Mouse (Mus musculus): Measurements from ENCODE around the gene Eef2. TPM values are rescaled to one million over a fixed set of nuclear protein-coding genes. Genes with fewer than 3 reads are reported as not detected.
"Not testable (repeated sequence)": the region's sequence is repeated elsewhere in the genome, so short reads cannot be mapped to it uniquely, and the experiment has no call there.

The Eef2 gene
- total RNA-seq, 1 experiment from 2014 or later = 1,126 TPM

DNA sequence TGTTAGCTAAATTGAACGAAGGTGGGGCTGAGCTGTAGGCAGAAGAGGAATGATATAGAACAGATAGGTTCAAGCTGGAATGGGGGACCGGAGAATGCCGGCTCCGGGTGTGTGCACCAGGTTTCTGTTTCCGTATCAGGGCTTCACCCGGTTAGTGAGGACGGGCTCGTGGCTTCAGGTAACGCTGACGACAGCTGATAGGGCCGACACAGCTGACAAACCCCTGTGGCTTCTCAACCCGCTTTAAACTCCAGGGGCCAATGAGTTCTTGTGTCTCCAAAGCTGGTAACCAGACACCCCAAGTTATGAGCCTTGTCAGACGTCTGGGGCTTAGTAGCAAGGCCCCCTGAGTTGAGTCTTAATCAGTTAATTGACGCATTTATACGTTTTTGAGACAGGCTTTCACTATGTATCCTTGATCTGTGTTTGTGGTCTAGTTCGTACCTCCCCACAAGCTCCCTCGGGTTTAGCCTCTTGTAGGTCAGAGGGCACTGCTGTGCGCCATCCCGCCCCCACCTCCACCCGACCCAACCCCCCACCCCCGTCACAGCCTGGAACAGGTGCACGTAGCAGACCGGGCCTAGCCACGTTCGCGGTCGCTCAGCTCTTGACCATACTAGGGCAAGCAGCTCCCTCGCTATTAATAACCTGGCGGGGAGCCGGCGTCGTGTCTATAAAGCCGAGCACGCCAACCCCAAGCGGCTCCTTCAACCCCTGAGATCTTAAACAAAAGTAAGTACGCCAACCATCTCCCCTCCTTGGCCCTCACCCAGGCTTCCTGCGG lies 17.8 kb downstream of the Eef2 start:
- peak; percentile 34 for ATAC-seq (ENCODE audit: extremely low read depth, insufficient number of reproducible peaks, low FRiP score, poor library complexity, severe bottlenecking)

DNA sequence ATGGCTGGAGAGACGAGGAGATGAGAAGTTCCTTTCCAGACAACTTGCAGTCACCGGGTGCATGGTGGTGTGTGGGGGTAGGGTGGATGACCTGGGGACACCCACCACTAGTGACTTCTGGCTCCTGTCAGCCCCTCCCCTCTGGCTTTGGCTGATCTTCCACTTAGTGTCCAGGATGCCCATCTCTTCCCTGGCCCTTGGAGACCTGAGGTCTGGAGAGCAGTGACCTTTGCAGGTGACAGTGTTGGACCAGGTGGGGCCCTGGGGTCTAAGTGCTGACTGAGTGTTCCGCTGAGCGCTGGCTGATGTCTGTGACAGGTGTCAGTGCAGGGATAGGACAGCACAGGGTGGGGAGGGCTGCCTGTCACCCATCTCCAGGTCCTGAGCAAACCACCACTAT lies 18.9 kb downstream of the Eef2 start:
- ATAC-seq (ENCODE audit: extremely low read depth, insufficient number of reproducible peaks, low FRiP score, poor library complexity, severe bottlenecking) = no peak

DNA sequence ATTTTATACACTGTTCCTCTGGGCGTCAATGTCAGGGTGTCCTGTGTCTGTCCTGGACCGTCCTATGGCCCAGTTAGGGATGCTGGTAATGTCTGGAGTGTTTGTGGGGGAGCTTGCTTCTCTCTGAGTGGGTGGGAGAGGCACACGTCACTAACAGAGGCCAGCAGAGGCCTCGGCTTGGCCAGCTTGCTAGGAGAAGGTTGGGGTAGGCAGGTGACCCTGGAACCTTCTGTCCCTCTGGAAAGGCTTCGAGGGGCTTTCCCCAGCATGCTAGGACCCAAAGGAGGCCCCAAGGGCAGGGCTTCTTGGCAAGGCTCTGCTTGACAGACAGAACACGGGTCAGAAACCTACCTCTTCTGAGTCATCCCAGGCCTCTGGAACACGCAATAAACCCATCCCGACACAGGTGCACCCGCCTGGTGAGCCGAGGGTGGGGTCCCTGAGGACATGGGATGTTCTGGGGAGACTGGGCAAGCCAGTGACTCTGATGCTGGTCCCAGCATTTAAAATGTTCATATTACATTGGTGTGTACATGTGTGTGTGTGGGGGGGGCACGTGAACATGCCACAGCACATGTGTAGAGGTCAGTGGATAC lies 20.1 kb downstream of the Eef2 start:
- ATAC-seq (ENCODE audit: extremely low read depth, insufficient number of reproducible peaks, low FRiP score, poor library complexity, severe bottlenecking) = no peak

DNA sequence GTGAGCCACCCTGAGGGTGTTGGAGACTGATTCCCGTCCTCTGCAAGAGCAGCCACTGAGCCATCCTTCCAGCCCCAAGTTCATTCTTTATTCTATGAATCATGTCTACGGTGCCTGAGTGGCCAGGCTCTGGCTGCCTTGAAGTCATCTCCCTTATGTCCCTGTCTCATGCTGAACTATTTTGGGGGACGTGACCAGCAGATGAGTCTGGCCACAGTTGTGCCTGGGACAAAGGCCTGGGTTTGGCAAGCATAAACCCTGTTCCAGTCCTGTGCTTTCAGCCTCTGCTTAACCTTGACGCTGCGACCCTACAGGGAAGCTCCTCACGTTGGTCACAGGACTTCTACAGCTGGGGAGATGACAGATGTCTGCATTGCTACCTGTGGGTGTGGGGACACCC lies 20.9 kb downstream of the Eef2 start:
- no peak for ATAC-seq (ENCODE audit: extremely low read depth, insufficient number of reproducible peaks, low FRiP score, poor library complexity, severe bottlenecking)

DNA sequence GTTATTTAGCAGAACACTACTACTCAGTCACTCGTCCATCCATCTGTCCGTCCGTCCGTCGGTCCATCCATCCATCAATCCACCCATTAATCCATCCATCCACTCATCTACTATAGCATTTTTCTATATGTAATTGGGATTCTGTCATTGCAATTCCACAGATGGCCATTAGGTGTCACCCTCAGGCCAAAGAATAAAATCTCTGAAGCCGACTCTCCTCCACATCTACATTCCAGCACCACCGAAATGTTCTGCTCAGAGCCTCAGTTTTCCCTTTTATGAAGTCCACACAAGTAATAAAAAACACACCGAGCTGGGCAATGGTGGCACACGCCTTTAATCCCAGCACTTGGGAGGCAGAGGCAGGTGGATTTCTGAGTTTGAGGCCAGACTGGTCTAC lies 21.8 kb downstream of the Eef2 start:
- peak; percentile 40 for ATAC-seq (ENCODE audit: extremely low read depth, insufficient number of reproducible peaks, low FRiP score, poor library complexity, severe bottlenecking)

DNA sequence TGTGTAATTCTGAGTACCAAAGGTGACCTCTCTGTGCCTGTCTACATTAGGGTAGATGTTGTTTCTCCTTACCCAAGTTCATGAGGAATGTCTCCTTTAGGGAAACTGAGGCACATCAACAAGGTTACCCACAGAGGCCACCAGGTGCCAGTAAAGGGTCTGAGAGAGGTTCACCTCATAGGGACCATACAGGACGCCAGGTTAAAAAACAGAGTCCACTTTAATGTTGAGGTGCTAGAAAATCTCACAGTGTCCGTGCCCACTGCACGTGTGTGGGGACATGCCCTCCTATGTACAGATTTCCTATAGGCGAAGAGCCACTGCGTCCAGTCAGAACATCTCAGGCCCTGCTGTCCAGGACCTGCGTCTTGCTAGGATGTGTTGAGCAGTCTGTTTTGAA lies 22.6 kb downstream of the Eef2 start:
- no peak for ATAC-seq (ENCODE audit: extremely low read depth, insufficient number of reproducible peaks, low FRiP score, poor library complexity, severe bottlenecking)

DNA sequence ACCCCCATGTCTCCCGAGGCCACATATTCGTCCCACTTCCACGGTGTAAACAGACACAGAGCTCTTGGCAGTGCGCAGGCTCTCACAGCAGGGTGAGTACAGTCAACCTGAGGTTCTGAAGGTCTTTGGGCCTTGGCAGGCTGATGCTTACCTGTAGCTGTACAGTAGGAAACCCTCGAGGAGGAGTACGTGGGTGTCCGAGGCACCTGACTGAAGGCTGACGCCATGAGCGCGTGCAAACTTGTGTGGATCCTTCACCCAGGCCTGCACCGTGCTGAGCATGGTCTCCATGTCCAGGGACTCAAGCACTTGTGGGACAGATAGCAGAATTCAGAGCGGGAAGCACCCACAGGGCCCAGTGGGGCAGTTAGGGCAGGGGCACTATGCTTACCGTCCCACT lies 23.7 kb downstream of the Eef2 start:
- no peak for ATAC-seq (ENCODE audit: extremely low read depth, insufficient number of reproducible peaks, low FRiP score, poor library complexity, severe bottlenecking)

DNA sequence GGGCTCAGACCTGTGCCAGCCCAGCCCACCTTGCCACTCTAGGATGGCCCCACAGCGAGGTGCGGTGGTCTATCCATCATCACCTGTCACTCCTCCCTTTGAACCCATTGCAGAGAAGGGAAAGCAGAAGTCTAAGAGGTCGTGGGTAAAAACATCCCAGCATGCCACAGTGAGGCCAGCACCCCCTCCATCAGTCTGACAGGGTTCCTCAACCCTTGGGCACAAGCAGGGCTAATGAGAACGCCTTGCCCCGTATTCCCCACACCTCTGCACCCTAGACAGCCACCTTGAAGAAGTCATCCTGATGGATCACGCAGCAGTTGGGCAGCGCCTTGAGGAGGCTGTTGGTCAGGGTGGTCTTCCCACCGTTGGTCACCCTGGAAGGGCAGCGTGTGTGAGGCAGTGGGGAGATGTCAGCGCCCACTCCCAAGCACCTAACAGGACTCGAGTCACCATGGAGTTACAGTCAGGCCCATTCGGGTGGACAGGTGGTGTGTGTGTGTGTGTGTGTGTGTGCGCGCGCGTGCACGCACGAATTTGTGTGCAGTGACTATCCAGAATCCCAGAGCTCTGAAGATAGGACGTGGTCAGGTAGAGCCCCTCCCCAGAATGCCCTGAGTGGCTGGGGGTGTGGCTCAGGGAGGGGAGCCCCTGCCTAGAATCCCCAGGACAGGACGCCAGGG lies 24.3 kb downstream of the Eef2 start:
- no peak for ATAC-seq (ENCODE audit: extremely low read depth, insufficient number of reproducible peaks, low FRiP score, poor library complexity, severe bottlenecking)

DNA sequence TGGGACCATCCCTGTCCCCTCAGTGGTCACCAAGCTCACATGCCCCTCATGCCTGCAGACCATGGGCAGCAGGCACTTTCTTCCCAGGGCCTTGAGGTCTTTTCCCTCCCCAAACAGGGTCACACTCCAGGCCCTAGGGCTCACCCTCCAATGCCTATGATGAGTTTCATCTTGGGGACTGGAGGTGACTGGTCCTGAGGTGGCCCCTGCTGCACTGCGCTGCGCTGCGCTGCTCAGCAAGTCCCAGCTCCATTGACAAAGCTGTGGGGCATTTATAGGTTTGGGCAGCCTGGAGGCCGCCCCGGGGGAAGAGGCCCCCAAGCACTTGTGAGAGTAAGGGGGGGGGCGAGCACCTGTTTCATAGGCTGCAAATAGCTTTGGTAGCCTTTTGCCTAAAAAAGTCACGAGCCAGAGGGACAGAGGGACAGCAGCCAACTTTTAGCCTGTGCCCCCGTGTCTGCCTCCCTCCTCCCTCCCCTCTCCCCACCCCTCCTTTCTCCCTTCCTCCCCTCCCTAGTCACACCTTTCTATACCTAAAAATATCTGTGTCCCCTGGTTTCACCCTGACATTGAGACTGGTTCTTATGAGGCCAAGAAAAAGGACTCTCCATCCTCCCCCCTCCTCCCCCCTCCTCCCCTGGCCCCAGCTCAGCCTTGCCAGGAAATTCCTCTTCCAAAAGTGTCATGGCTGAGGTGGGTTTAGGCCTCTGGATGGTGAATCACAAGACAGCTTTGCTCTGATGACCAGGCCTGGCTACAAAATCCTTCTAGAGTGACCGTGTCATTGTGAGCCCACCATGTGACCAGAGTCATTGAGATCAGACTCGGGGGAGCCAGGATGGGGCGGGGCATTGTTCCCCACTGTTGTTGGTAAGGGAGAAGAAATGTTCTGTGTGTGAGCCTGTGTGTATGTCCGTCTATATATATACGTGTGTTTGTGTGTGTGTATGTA lies 25.7 kb downstream of the Eef2 start, which contains the start of gene Nmrk2:
TSS of gene Nmrk2 (minus strand) at position 245 of the 952 bp plus-strand sequence.
- no peak for ATAC-seq (ENCODE audit: extremely low read depth, insufficient number of reproducible peaks, low FRiP score, poor library complexity, severe bottlenecking)

DNA sequence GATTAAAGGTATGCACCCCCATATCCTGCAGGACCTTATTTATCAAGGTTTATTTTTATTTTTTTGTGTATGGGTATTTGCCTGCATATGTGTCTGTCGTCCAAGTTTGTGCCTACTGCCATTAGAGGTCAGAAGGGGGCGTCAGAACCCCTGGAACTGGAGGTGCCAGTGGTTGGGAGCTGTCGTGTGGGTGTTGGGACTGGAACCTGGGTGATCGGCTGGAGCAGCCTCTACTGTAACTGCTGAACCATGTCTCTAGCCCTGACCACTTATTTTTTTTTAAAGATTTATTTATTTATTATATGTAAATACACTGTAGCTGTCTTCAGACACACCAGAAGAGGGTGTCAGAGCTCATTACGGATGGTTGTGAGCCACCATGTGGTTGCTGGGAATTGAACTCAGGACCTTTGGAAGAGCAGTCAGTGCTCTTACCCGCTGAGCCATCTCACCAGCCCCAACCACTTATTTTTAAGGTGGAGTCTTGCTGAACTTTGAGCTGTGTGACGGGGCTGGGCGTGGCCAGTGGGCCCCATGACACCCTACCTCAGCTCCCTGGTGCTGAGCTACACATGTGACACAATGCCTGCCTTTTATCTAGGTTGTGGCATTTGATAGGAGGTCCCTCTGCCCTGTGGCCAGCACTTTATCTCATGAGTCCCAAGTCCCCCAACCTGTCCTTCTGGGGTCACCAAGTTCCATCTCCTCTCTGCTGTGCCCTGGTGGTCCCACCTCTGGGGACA lies 26.7 kb downstream of the Eef2 start:
- no peak for ATAC-seq (ENCODE audit: extremely low read depth, insufficient number of reproducible peaks, low FRiP score, poor library complexity, severe bottlenecking)

DNA sequence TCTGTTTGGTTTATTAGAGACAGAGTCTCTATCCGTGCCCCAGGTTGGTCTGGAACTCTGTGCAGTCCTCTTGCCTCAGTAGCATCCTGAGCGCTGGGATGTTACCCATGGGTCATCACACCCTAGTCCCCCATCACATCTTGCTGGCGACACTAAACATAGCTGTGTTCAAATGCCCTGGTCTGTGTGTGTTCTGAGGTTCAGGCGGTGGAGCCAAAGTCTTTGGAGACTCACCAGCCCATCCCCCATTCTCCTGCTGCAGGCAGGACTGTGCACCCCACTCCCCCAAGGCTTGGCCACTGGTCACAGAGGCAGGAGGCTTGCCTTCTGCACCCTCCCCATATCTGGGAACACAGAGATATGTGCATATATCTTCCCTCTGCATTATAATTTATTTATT lies 27.7 kb downstream of the Eef2 start:
- ATAC-seq (ENCODE audit: extremely low read depth, insufficient number of reproducible peaks, low FRiP score, poor library complexity, severe bottlenecking) = no peak

DNA sequence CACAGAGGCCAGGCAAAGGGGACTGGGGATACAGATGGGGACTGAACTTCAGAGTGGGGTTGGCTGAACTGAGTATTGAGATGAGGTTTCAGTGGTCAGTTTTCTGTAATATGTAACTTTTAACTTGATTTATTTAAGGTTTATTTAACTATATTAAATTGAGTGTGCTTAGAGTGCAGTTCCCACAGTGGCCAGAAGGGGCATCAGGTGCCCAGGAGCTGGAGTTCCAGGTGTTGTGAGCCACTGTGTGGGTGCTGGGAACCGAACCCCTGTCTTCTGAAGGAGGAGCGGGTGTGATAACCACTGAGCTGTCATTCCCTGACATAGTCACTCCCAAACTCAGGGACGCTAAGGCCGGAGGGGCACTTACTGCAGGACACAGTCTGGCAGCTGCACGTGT lies 33.7 kb downstream of the Eef2 start:
- no peak for ATAC-seq (ENCODE audit: extremely low read depth, insufficient number of reproducible peaks, low FRiP score, poor library complexity, severe bottlenecking)

DNA sequence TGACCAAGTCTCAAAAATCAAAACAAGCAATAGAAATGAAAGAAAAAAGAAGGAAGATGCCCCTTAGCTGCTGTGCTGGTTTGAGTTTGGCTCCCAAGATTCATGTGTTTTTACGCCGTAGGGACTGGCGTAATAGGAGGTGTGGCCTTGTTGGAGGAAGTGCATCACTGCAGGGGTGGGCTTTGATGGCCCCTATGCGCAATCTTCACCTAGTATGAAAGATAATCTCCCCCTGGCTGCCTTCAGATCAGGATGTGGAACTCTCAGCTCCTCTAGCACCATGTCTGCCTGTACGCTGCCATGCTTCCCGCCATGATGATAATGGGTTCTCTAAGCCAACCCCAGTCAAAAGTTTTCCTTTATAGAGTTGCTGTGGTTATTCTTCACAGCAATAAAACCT lies 39.8 kb downstream of the Eef2 start:
- no peak for ATAC-seq (ENCODE audit: extremely low read depth, insufficient number of reproducible peaks, low FRiP score, poor library complexity, severe bottlenecking)

DNA sequence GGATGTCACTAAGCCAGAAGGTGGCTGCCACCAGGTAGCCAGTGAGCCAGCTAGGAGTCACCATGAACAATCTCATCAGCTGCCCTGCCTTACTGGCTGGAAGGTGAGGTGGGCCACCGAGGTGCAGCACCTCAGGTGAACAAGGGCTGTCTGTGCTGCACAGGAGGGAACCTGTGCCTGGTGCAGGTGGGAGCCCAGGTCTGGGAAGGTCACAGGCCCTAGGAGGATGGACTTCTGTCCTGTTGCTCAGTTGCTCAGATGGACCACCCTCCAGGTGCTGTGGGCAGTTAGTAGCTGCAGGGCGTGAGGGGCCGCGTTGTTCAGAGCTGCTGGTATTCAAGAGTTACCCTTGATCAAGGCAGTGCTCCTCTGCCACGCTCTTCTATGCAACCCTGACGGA lies 40.4 kb downstream of the Eef2 start:
- no peak for ATAC-seq (ENCODE audit: extremely low read depth, insufficient number of reproducible peaks, low FRiP score, poor library complexity, severe bottlenecking)

DNA sequence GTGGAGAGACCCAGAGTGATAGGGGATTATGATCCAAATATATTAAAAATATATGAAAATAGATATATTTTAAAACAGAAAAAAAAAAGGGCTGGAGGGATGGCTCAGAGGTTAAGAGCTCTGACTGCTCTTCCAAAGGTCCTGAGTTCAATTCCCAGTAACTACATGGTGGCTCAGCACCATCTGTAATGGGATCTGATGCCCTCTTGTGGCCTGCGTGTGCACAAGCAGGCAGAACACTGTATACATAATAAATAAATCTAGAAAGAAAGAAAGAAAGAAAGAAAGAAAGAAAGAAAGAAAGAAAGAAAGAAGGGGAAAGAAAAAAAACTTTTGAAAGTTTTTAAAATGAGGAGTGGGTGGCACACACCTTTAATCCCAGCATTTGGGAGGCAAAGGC lies 40.8 kb downstream of the Eef2 start:
- ATAC-seq (ENCODE audit: extremely low read depth, insufficient number of reproducible peaks, low FRiP score, poor library complexity, severe bottlenecking) = not testable (repeated sequence)

DNA sequence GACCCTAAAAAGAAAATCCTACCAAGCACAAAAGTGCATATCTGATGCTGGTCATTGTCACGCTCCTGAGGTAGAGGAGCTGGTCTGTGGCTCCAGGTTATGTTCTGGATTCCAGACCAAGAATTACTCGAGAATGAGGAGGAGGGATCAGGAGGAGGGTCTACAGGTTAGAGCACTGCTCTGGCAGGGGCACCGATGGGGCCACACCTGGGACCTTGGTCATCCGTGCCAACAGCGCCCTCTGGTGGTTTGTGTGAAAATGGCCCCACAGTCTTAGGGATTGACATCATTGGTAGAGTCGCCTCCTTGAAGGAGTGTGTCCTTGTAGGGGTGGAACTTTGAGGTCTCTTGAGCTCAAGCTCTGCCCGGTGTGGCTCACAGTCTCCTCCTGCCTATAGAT lies 41.5 kb downstream of the Eef2 start:
- ATAC-seq (ENCODE audit: extremely low read depth, insufficient number of reproducible peaks, low FRiP score, poor library complexity, severe bottlenecking) = peak; percentile 68

DNA sequence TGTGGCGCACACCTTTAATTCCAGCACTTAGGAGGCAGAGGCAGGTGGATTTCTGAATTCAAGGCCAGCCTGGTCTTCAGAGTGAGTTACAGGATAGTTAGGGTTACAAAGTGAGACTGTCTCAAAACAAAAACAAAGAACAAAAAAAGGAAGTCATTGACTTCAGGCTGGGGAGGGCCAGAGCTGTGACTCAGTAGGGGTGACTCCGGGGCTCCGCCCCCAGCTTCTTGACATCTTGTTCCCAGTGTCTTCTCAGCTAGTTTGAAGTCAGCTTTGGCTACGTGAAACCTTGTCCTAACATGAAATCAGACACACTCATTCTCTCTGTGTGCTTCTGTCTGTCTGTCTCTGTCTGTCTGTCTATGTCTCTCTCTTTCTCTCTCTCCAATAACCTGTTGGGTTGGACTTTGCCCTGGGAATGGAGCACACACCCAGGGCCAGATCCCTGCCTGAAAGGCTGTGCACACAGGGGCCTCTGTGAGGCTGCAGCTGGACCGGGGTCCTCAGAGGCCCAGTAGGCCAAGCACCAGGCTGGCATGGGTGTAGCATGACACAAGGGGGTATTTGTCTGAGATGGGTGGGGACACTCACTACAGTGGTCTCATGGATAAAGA lies 45.1 kb downstream of the Eef2 start:
- ATAC-seq (ENCODE audit: extremely low read depth, insufficient number of reproducible peaks, low FRiP score, poor library complexity, severe bottlenecking) = peak; percentile 50; the same call in 1 of the 2 replicates

DNA sequence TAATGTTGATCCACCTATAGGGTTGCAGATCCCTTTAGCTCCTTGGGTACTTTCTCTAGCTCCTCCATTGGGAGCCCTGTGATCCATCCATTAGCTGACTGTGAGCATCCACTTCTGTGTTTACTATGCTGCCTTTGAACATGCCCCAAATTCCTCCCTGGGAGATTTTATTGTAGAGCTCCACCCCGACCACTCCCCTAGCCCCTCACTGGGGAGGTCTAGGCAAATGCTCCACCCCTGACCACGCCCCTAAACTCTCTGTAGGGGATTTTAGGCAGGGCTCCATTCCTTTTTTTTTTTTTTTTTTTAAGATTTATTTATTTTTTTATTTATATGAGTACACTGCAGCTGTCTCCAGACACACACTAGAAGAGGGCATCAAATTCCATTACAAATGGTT lies 47.3 kb downstream of the Eef2 start:
- not testable (repeated sequence) for ATAC-seq (ENCODE audit: extremely low read depth, insufficient number of reproducible peaks, low FRiP score, poor library complexity, severe bottlenecking)

Measured in neutrophil, adult 5-6 weeks (primary cell).